Mouse (Mus musculus): Measurements from ENCODE around the gene Nup214. TPM values are rescaled to one million over a fixed set of nuclear protein-coding genes. Genes with fewer than 3 reads are reported as not detected.

Gene Nup214
- polyA plus RNA-seq, 1 experiment, result 33.2 TPM

DNA sequence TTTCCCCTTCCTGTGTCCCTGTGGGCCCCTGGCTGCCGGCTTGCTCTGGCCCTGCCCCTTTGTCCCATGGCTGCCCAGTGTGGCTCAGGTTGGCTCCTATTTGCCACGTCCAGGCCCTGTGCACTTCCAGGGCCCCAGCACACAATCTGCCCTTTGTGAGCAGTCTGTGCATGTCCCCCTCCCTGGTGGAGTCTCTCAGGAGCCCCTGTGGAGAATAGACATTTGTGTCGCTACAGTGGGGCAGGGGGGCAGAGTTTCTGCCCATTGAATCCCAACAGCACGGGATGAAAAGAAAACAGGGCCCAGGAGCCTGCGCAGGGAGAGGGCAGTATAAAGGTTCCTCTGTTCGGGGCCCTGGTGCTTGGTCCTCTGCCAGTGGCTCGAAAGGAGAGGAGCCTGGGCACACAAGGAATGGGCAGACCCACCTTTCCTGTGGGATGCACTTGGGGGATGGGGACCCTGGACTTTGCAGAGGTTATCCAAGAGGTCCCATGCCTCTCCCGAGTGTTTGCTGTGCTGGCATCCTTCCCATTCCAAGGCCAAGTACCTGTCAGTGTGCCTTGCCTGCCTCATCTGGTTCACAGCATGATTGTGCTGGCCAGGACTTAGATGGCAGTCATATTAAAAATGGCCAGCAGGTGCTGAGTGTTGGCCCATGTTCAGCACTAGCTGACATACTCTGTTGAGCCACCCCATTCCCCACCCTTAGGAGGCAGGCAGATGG lies 11.6 kb upstream of the Nup214 start:
- DNase-seq (ENCODE audit: extremely low spot score in 1 of 2, low spot score in 1 of 2), result peak; percentile 45 to 69

DNA sequence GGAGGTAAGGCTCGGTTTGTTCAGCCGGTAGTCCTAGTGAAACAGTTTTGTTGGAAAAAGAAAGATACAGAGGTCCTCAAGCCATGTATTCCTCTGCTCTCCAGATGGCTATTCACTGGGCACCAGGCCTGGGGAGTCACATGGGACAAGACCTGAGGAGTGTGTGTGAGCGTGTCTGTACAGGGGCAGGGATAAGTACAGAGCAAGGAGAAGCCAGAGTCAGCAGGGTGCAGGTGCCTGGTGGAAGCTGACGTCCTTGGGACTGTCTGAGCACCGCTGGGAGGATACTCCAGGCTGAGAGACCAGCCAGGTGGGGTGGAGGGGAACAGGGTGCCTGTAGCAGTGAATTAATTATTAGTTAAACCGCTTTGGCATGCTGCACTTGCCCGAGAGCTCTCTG lies 10.7 kb upstream of the Nup214 start:
- no peak for DNase-seq (ENCODE audit: extremely low spot score in 1 of 2, low spot score in 1 of 2)

DNA sequence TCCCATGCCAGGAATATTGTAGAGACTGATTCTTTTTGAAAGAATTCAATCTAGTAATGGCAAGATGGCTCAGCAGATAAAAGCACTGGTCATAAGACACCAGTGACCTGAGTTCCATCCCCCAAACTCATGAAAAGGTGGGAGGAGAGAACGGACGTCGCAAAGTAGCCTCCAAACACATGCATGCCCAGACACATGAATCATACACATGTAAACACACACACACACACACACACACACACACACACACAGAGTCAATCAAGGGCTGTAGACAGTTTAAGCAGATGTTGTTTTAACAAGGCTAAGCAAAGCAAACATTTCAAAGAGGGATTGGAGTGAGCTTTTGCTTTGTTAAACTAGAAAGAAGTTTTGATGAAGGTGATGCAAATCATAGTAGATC lies 10.0 kb upstream of the Nup214 start:
- DNase-seq (ENCODE audit: extremely low spot score in 1 of 2, low spot score in 1 of 2), result no peak

DNA sequence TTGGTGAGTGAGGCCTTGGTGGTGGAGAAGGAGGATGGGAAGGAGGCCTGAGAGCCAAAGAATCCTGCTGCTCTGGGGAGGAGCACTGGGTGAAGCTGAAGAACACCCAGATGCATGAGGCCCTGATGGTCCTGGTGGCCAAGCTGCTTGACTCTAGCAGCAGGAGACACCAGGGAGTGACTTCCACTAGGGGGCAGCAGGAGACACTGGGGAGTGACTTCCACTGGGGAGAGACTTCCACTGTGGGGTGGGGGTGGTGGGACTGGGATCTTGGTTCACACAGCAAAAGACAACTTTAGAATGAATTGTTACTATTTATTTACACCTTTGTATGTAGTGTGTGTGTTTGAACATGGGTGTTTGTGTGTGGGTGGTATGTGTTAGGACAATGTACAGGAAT lies 9.1 kb upstream of the Nup214 start:
- DNase-seq (ENCODE audit: extremely low spot score in 1 of 2, low spot score in 1 of 2), result peak in 1 of 2 experiments; percentile 29

DNA sequence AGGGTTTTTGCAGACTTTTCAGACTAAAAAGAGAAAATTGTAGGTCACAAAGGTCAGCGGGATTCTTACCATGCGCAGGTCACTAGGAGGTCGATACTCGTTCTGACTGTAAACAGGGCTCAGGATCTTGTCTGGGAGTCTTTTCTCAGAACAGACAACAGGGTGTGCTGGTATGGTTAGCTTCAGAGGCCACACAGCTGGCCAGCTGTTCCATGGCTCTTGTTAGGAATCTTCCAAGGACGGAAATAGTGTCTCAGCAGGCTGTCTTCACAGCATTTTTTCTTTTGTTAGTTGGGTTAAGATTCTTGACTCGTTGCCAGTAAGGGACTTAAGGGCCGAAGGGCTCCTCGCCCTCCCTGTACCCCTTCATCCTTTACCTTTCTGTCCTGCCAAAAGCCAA lies 7.4 kb upstream of the Nup214 start:
- DNase-seq (ENCODE audit: extremely low spot score in 1 of 2, low spot score in 1 of 2), result no peak

DNA sequence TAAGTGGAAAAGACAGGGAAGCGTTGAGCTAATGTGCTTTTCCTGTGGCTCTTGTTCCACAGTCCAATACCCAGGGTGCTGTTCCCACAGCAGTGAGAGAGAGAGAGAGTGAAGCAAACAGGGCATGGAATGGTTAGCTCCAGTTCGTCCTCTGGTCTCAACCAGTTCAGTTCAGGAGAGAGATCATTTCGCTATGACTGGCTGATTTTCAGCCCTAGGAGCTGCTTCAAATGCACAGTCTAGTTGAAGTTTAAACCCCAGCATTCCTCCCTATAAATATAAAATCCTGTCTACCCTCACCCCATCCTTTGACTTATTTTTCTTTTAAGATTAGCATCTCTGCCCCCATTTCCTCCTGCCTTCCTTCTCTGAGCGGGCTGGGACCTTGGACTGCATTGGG lies 1.6 kb upstream of the Nup214 start:
- DNase-seq (ENCODE audit: extremely low spot score in 1 of 2, low spot score in 1 of 2), result no peak

DNA sequence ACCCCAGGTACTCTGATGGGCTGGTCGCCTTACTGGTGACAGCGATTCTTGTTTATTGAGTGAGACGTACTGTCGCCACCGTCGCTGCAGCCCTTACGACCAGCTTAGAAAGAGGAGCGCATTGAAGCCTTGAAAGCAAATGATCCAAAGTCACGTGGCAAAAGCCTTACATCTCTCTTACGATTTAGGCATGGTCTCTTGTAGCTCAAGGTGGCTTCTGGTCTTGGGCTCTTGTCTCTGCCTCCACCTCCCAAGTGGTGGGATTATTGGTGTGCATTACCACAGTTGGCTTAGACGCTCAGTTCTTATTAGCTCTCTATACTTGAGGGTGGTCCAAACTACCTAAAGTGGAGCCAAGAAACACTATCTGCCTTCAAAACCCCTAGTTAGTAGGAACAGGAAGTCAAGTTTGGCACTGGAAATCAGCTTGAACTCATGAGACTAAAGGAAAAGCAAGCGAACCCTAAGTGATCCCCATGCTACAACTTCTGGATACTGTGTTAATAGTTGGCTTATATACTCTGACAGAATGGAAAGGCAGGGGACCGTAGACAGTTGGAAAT lies 654 bp downstream of the Nup214 start:
- DNase-seq (ENCODE audit: extremely low spot score in 1 of 2, low spot score in 1 of 2), result no peak

DNA sequence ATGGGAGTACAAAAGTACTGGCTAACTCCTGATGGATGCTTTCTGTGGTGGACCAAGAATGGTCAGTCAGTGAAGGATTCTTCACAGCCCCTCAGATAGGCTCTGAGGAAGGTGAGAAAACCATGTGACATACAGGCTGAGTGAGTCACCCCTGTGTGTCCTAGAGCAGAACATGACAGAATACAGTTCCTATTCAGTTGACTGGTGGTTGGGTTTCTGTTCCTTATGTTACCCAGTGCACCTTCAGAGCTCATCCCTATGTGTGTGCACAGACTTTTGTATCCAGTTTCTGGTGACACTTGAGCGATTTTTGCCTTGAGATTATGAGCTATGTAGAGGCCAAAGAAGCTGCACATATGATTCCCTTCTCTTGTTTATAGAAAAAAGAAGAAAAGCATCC lies 13.5 kb downstream of the Nup214 start:
- no peak for DNase-seq (ENCODE audit: extremely low spot score in 1 of 2, low spot score in 1 of 2)

DNA sequence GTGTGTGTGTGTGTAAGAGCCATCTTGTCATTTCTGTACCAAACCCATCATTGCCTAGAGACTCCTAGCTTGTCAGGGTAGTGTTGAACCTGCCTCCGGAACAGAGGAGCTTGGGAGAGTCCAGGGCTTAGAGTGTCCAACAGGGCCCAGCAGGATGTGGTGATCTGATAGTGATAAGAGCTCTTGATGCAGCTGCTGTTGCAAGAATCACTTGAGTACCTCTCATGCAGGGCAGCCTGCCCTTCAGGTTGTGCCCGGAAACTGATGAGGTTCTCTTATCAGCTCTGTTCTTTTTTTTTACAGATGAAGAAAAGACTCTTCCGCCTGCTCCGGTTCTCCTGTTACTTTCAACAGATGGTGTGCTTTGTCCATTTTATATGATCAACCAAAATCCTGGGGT lies 16.7 kb downstream of the Nup214 start:
- no peak for DNase-seq (ENCODE audit: extremely low spot score in 1 of 2, low spot score in 1 of 2)

DNA sequence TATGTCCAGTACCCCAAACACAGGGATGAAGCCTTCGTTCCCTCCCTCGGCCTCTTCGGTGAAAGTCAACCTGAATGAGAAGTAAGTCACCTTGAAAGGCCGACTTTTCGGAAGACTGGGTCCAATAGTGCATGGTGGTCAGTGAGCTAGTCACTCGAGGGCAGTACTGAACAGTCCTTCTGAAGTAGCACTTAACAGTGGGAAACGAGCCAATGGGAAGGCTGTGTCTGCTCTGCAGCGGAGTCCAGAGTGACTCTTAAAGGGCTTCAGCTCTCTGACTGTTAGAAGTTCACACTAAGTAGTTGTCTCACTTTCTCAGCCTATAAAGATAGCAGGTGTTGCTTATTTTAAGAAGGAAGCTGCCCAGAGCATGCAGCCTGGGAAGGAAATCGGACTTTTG lies 20.7 kb downstream of the Nup214 start:
- no peak for DNase-seq (ENCODE audit: extremely low spot score in 1 of 2, low spot score in 1 of 2)

DNA sequence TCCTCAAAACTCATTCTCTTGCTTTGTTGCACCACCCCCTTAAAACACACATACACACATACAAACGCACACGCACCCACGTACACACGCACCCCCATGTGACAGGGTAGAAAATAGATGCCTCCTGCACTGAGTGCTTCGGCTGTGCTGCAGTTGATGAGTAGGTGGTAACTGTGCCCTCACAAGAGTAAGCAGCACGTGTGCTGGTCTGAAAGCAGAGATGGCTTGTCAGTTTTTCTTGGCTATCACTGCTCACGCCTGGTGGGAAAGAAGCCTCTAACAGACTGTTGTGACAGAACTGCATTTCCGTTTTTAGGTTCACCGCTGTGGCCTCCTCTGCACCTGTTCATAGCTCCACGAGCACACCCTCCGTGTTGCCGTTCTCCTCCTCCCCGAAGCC lies 21.8 kb downstream of the Nup214 start:
- DNase-seq (ENCODE audit: extremely low spot score in 1 of 2, low spot score in 1 of 2), result peak; percentile 75 to 79

DNA sequence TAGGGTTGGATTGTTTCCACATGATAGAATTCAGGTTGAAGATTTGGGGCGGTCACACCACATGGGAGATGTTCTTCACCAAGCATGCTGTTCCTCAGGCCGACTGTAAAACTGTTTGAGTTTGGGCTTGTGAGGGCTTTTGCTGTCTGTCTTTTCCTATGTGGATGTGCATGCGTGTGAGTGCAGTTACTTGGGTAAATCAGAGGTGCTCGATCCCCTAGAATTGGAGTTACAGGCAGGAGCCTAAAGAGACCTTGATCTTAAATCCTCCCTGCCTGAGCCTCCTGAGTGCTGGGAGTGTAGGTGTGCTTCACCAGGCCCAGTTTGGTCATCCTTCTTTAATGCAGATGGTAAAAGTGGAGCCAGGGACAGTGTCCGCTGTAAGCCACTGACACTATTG lies 23.3 kb downstream of the Nup214 start:
- DNase-seq (ENCODE audit: extremely low spot score in 1 of 2, low spot score in 1 of 2), result no peak

DNA sequence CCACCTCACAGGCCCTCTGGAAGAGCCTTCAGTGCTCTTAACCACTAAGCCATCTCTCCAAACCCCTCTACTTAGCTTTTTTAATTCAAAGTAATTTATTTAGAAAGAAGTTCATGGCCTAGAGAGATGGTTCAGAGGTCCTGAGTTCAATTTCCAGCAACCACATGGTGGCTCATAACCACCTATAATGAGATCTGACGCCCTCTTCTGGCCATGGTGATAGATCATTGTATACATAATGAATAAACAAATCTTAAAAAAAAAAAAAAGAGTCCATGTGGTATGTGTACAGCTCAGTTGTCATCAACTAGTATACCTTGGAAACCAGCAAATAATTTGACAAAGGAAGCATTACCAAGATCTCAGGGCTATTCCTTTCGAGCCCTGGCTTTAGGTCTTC lies 24.2 kb downstream of the Nup214 start:
- DNase-seq (ENCODE audit: extremely low spot score in 1 of 2, low spot score in 1 of 2), result no peak

DNA sequence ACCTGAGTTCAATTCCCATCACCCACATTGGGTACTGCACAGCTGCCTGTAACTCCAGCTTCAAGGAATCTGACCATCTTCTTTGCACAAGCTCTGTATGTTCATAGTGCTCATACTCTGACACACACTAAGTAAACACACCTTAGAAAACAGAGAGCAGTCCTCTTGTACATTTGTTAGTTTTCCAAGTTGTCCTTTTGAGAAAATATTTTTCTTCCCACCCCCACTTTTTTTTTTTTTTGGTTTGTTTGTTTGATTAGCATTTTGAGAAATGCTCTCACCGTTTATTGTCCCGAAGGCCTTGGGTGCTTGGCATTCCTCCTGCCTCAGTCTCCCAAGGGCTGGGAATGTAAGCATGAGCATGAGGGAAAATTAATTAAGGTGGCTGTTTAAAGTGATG lies 34.1 kb downstream of the Nup214 start:
- no peak for DNase-seq (ENCODE audit: extremely low spot score in 1 of 2, low spot score in 1 of 2)

DNA sequence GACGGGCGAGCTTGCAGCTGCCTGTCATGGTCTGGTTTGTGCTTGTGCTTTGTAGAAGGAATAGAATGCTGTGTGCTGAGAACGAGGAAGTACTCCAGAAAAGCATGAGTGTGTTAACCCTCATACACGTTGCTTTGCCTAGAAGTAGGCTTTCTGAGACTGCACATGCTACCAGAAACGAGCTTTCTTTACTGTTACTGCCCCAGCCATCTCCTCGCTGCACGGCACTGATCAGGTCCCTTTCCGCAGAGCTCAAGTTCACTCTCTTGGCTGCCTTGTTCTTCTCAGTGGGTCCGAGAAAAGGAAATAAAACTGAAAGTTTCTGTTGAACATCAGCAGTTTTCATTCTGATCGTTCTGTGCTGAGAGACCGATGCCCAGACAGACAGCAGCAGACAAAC lies 34.5 kb downstream of the Nup214 start:
- DNase-seq (ENCODE audit: extremely low spot score in 1 of 2, low spot score in 1 of 2), result no peak

DNA sequence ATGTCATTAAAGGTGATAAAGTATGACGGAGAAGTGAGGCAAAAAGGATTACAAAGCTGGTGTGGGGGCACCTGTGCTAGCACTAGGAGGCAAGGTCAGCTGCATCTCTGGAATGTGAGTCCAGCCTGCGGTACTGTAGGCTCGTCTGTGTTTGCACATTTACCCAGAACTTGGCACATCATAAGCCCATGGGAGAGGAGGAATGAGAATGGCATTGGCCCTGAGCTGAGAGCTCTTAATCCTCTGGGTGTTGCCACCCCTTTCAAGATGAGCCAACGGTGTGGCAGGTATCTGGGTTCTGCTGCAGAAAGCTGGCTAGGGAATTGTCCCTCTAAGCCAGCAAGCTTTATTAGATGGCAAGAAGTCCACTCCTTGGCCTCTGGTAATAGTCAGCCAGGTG lies 45.5 kb downstream of the Nup214 start:
- no peak for DNase-seq (ENCODE audit: extremely low spot score in 1 of 2, low spot score in 1 of 2)

DNA sequence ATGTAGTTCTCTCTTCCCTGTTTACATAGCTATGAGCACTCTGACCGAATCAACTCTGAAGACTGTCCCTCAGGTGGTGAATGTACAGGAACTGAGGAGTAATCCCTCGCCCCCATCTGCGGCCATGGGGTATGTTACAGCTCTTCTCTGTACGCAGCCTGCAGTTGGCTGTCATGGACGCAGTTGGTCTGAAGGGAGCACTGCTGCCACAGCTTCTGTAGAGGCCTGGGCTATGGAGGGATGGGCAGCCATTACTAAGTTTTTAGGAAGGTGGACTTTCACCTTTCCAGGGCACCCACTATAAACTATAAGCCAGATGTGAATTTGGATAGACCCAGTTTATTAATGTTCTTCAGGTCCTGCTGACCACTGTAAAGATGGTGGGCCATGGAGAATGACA lies 46.0 kb downstream of the Nup214 start:
- DNase-seq (ENCODE audit: extremely low spot score in 1 of 2, low spot score in 1 of 2), result no peak

DNA sequence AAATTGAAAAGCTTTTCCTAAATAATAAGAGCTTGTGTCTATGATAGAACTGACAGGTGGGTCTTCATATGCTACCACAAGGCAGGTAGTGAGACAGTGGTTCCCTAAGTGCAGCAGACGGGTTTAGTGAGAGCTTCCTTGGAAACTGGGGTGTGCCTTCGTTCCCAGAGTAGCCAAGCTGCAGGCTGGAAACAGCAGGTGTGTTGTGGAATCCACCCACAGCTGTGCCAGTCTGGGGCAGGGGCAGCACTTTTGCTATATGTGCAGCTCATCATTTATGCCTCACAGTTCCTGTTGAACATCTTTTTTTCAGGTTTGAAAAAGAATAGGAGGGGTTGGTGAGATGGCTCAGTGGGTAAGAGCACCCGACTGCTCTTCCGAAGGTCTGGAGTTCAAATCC lies 50.1 kb downstream of the Nup214 start:
- DNase-seq (ENCODE audit: extremely low spot score in 1 of 2, low spot score in 1 of 2), result no peak

DNA sequence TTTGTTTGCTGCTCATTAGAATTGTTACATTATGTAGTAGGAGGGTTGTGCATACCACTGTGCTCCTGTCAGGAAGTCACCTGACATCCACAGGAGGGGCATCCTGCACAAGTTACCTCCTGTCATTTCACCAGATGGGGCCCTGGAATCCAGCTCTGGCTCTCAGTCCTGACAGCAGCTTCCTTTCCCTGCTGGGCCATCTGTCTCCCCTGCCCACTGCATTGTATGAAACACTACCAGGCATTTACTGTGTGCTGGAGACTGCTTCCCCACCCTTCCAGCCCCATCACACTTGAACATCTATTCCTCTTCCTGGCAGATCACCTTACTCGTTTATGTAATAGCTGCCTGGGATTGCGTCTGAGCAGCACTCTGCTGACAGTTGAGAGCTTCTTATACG lies 55.4 kb downstream of the Nup214 start:
- DNase-seq (ENCODE audit: extremely low spot score in 1 of 2, low spot score in 1 of 2), result peak in 1 of 2 experiments; percentile 55

DNA sequence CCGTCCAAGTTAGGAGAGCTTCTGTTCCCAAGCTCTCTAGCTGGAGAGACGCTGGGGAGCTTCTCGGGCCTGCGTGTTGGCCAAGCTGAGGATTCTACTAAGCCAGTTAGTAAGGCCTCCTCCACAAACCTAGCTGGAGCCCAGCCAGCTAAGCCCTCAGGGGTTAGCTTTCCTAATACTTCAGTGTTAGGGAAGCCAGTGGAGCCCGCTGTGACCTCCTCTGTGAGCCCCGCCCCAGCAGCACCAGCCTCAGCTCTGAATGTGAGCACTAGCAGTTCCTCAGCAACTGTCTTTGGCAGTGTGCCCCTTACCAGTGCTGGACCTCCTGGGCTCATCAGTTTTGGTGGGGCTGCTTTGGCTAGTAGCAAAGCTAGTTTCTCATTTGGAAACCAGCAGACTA lies 59.2 kb downstream of the Nup214 start:
- no peak for DNase-seq (ENCODE audit: extremely low spot score in 1 of 2, low spot score in 1 of 2)

DNA sequence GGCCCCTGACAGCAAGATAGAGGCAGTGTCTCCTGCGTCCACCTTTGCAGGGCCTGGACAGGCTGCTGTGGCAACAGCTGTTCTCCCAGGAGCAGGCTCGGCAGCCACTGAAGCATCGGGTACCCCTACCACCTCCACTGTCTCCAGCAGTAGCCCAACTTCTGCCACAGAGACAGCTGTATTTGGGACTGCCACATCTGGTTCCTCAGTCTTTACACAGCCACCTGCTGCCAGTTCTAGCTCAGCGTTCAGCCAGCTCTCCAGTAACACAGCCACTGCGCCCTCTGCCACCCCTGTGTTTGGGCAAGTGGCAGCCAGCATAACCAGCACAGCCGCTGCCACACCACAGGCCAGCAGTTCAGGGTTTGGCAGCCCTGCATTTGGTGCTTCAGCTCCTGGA lies 60.0 kb downstream of the Nup214 start:
- no peak for DNase-seq (ENCODE audit: extremely low spot score in 1 of 2, low spot score in 1 of 2)

DNA sequence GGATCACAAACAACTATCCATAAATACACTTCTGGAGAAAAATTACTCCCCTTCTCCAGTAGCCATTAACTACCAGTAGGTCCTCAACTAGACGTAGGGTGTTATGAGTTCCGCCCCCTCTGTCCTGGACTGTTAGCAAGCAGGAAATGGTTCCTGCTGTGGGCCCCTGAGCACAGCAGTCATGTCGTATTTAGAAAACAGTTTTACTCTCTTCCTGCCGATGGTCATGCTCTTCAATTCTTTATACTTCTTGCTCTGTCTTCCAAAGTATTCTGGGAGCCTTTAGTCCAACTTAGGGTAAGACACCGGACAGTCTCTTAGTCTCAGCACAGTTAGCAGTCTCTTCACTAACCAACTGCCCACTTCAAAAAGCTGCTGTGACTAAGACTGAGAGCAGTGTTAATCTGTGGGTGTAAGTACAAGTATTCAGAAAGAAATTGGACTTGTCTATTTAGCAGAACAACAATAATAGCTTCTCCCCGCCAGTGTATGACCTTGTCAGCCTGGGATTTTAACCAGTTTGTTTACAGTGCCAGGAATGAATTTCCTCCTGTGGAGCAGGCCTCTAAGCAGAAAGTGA lies 63.1 kb downstream of the Nup214 start:
- peak in 1 of 2 experiments; percentile 13 for DNase-seq (ENCODE audit: extremely low spot score in 1 of 2, low spot score in 1 of 2)
